Mouse (Mus musculus) intestine, postnatal 0 days (tissue): ENCODE data around the gene 4930412O13Rik. TPM values are rescaled to one million over a fixed set of nuclear protein-coding genes. Genes with fewer than 3 reads are reported as not detected.

ENCODE experiments used
- ATAC-seq: fragments of 200-750 bp; cut with Nextera tagmentation; 2 replicates; pipeline ENCODE4 v1.8.0; 2017; ENCODE audit warnings: mild to moderate bottlenecking, moderate TSS enrichment, moderate library complexity
- H3K27ac ChIP-seq: fragments of 300-500 bp; sonication (generic); 2 replicates; pipeline ENCODE4 v1.5.1; 2014; ENCODE audit warnings: mild to moderate bottlenecking, low read depth, low read length, moderate library complexity
- H3K27me3 ChIP-seq: fragments of 300-500 bp; sonication (generic); replicated peaks from 2 replicates; pipeline ENCODE4 v1.6.1; 2014; ENCODE audit warnings: low read length, mixed read lengths; ENCODE audit not compliant: control insufficient read depth, insufficient read depth
- H3K36me3 ChIP-seq: fragments of 300-500 bp; sonication (generic); 2 replicates; pipeline ENCODE4 v1.6.1; 2014; ENCODE audit warnings: mild to moderate bottlenecking, moderate library complexity; ENCODE audit not compliant: control insufficient read depth, insufficient read depth
- H3K4me1 ChIP-seq: fragments of 300-500 bp; sonication (generic); replicated peaks from 2 replicates; pipeline ENCODE4 v1.6.1; 2014; ENCODE audit warnings: antibody characterized with exemption, low read length, mixed read lengths; ENCODE audit not compliant: control insufficient read depth, insufficient read depth
- H3K4me2 ChIP-seq: fragments of 300-500 bp; sonication (generic); replicated peaks from 2 replicates; pipeline ENCODE4 v1.6.1; 2014; ENCODE audit warnings: low read depth, mild to moderate bottlenecking, moderate library complexity
- H3K4me3 ChIP-seq: fragments of 300-500 bp; sonication (generic); 2 replicates; pipeline ENCODE4 v1.5.1; 2014; ENCODE audit warnings: low read depth, low read length
- H3K9ac ChIP-seq: fragments of 300-500 bp; sonication (generic); 2 replicates; pipeline ENCODE4 v1.6.1; 2014; ENCODE audit warnings: mild to moderate bottlenecking, low read depth, low read length
- H3K9me3 ChIP-seq: fragments of 300-500 bp; sonication (generic); 2 replicates; pipeline ENCODE4 v1.6.1; 2016; ENCODE audit warnings: mixed run types; ENCODE audit not compliant: control insufficient read depth
- CTCF ChIP-seq: sonication (generic); IDR thresholded peaks from 2 replicates; pipeline ENCODE4 v1.5.1; 2016; ENCODE audit warnings: low read depth, mild to moderate bottlenecking, control low read depth, antibody characterized with exemption, moderate library complexity
- WGBS: fragments of 180-500 bp; shearing (Covaris S2); extraction: QIAGEN DNeasy Blood & Tissue Kit; methylation state at CpG from one replicate; pipeline ENCODE4 v1.1.7; 2014; 5-methylcytosine and 5-hydroxymethylcytosine counted together
- polyA plus RNA-seq: library from polyadenylated mRNA; unstranded; fragments of >200 nt; fragmentation: Nextera tagmentation; extraction: Ambion mirVana; gene quantifications from 2 replicates; pipeline ENCODE4 v1.2.1, GENCODE M21; 2015

Gene 4930412O13Rik
- polyA plus RNA-seq, 1 experiment from 2014 or later: not detected

GRCm38 (mm10) chr2:9879092-9879491 is 2.0 kb upstream of the 4930412O13Rik start:
- no peak for TF ChIP-seq CTCF
- no peaks in the 10 kb centered on the region for H3K36me3 ChIP-seq
- H3K9ac ChIP-seq: no peak overlapping the region
- peak overlapping the region; percentile 97 for H3K4me2 ChIP-seq
- peaks cover 90% of the 10 kb centered on the region for H3K27me3 ChIP-seq
- H3K27ac ChIP-seq: no peak overlapping the region
- WGBS: under 1% methylated on average over 22 of the region's 22 CpGs
- H3K4me1 ChIP-seq: no peaks in the 10 kb centered on the region
- ATAC-seq: 0 out of 2 replicates have a peak, but pooled peaks have one; percentile 6
- peak overlapping the region; percentile 56 for H3K4me3 ChIP-seq
- no peaks in the 10 kb centered on the region for H3K9me3 ChIP-seq

GRCm38 (mm10) chr2:9879493-9879892 is 1.6 kb upstream of the 4930412O13Rik start:
- Histone ChIP-seq H3K27me3 (peaks cover 90% of the 10 kb centered on the region), H3K4me3 (peak overlapping the region; percentile 56), H3K27ac (no peak overlapping the region), H3K4me1 (no peaks in the 10 kb centered on the region), H3K9me3 (no peaks in the 10 kb centered on the region), H3K4me2 (peak overlapping the region; percentile 97), H3K36me3 (no peaks in the 10 kb centered on the region), H3K9ac (no peak overlapping the region)
- peak; percentile 91 for ATAC-seq
- peak; percentile 95 for TF ChIP-seq CTCF
- WGBS: under 1% methylated on average over 21 of the region's 21 CpGs

GRCm38 (mm10) chr2:9880271-9880670 is 781 bp upstream of the 4930412O13Rik start:
- no peak for ATAC-seq
- Histone ChIP-seq H3K27me3 (peaks cover 90% of the 10 kb centered on the region), H3K4me3 (peak overlapping the region; percentile 56; the same call in 1 of the 2 replicates), H3K9me3 (no peaks in the 10 kb centered on the region), H3K36me3 (no peaks in the 10 kb centered on the region), H3K4me2 (peak overlapping the region; percentile 97), H3K27ac (no peak overlapping the region), H3K9ac (no peak overlapping the region), H3K4me1 (no peaks in the 10 kb centered on the region)
- no peak for TF ChIP-seq CTCF
- WGBS: 7% methylated on average over 11 of the region's 11 CpGs

- Histone ChIP-seq H3K27ac (no peak overlapping the region), H3K36me3 (no peaks in the 10 kb centered on the region), H3K4me1 (no peaks in the 10 kb centered on the region), H3K9ac (no peak overlapping the region), H3K4me3 (peak overlapping the region; percentile 26; the same call in 1 of the 2 replicates), H3K9me3 (no peaks in the 10 kb centered on the region), H3K27me3 (peaks cover 89% of the 10 kb centered on the region), H3K4me2 (no peak overlapping the region; the same call in 1 of the 2 replicates)
- 0 out of 2 replicates have a peak, but pooled peaks have one; percentile 14 for TF ChIP-seq CTCF
- no peak for ATAC-seq
- 6% methylated on average over 13 of the region's 13 CpGs for WGBS
Measured at GRCm38 (mm10) chr2:9881611-9882023, 565 bp downstream of the 4930412O13Rik start.

- no peak for ATAC-seq
- Histone ChIP-seq H3K4me2 (peak overlapping the region; percentile 46), H3K9me3 (no peaks in the 10 kb centered on the region), H3K27ac (no peak overlapping the region), H3K4me1 (no peaks in the 10 kb centered on the region), H3K9ac (no peak overlapping the region), H3K27me3 (peaks cover 89% of the 10 kb centered on the region), H3K4me3 (peak overlapping the region; percentile 32), H3K36me3 (no peaks in the 10 kb centered on the region)
- no peak for TF ChIP-seq CTCF
- 2% methylated on average over 39 of the region's 39 CpGs for WGBS
Measured at GRCm38 (mm10) chr2:9882371-9882925, 1.4 kb downstream of the 4930412O13Rik start.

DNA sequence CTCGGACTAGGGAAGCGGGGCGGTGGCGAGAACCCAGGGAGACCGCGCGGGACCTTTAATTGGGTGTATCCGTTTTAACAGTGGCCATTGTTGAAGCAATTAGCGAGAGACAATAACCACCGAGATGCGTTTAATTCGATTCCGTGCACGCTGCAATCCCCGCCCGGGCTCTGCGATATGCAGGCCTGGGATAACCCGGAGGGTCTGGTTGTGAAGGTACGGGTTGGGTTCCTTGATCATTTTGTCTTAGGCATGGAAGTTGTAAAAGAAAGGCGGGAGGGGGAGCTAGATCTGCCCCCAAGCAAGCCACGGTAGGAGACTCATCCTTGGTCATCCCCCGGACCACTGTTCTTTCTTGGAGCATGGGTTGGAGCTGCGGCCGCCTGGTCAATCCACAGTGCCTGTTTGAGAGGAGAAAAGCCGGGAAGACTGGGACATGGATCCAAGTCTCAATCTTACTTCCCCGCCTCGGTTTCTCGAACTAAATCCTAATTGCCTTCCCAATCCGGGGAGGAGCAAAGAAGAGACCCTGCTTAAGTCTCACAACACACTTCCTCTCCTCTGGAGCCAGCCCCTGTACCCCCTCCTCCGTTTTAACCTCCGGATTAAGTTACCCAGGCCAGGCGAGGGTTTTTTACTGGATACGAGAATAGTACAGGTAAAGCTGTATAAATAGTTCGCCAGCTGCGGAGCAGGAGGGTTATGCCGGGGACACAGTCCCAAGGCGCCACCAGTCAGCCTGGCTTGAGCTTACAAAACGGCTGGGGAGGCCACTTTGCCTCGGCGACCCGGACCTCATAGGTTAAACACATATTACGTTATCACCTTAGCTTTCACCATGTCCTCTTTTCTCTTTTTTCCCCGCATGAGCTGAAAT is 2.1 kb downstream of the 4930412O13Rik start:
- no peaks in the 10 kb centered on the region for H3K4me1 ChIP-seq
- peak overlapping the region; percentile 32 for H3K4me3 ChIP-seq
- under 1% methylated on average over 43 of the region's 43 CpGs for WGBS
- H3K36me3 ChIP-seq: no peaks in the 10 kb centered on the region
- H3K9me3 ChIP-seq: no peaks in the 10 kb centered on the region
- peaks cover 91% of the 10 kb centered on the region for H3K27me3 ChIP-seq
- H3K27ac ChIP-seq: no peak overlapping the region
- ATAC-seq: no peak
- peak overlapping the region; percentile 46 for H3K4me2 ChIP-seq
- no peak overlapping the region for H3K9ac ChIP-seq
- TF ChIP-seq CTCF: no peak
